Mouse (Mus musculus): ENCODE data around the gene Acot1. TPM values are rescaled to one million over a fixed set of nuclear protein-coding genes. Genes with fewer than 3 reads are reported as not detected.

Gene Acot1
- polyA plus RNA-seq (2015; fragmentation: Illumina TruSeq; extraction: RNeasy Lipid Tissue Mini Kit (QIAGEN cat#74804); ENCODE audit: insufficient read depth, low replicate concordance) = 8.4 TPM

DNA sequence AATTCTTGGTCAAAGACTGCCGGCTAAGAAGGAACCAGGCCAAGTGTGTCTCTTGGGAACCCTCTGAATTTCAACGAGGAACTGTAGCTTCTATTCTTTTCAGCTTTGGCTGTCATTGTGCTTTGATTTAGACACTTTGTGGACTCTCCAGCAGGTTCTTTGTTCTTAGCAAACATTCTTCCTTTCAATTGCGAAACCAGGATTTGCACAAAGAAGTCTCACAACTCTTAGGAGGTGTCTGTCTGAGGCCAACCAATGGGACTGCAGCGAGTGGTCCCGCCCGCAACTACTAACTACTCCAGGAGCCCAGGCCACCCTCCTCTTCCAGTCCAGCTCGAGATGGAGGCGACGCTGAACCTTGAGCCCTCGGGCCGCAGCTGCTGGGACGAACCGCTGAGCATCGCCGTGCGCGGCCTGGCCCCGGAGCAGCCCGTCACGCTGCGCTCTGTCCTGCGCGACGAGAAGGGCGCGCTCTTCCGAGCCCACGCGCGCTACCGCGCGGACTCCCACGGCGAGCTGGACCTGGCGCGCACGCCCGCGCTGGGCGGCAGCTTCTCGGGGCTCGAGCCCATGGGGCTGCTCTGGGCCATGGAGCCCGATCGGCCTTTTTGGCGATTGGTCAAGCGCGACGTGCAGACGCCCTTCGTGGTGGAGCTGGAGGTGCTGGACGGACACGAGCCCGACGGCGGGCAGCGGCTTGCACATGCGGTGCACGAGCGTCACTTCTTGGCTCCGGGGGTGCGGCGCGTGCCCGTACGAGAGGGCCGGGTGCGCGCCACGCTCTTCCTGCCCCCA lies at the start of gene Acot1:
TSS of gene Acot1 (plus strand) at position 320 of the 795 bp plus-strand sequence.

DNA sequence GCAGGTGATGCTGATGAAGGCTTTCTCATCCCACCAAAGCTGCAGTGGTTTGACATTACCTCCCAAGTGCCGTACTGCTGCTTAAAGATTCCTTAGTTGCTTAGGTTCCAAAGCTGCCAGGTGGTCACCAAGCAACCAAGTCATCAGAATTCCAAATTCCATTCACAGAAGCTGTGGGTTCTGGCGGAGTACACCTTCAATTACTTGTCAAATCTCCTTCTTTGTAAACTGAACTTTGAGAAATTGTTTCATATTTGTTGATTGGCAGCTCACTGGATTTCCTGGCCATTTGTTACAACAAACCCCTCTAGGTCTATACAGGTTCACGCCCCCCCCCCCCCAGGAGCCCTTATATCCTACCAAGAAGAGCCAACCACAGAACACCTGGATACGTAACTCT lies 24.5 kb upstream of the Acot1 start, which contains the start of gene Heatr4:
TSS of gene Heatr4 (minus strand) at position 101 of the 400 bp plus-strand sequence.

DNA sequence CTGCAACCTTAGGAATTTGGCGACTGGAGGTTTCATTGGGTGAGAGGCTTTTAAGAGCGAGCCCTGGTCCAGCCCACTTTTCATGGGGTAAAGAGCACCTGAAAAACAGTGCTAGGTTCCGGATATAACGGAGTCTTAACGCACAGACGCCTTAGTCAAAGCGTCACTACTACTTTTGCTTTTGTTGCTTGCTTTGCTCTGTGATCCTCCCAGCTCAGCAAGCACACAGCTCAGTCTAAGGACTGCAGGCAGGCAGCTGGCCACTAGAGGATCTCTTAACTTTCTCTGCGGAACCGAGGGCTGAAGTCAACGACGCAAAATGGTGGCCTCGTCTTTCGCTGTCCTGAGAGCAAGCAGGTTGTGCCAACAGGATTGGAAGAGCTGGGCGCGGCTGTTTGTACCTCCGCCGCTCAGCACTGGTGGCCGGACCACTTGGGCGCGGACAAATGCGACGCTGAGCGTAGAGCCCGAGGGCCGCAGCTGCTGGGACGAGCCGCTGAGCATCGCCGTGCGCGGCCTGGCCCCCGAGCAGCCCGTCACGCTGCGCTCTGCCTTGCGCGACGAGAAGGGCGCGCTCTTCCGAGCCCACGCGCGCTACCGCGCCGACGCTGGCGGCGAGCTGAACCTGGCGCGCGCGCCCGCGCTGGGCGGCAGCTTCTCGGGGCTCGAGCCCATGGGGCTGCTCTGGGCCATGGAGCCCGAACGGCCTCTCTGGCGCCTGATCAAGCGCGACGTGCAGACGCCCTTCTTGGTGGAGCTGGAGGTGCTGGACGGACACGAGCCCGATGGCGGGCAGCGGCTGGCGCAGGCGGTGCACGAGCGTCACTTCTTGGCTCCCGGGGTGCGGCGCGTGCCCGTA lies 21.5 kb upstream of the Acot1 start, which contains the start of gene Acot2:
TSS of gene Acot2 (plus strand) at position 279 of the 859 bp plus-strand sequence.

DNA sequence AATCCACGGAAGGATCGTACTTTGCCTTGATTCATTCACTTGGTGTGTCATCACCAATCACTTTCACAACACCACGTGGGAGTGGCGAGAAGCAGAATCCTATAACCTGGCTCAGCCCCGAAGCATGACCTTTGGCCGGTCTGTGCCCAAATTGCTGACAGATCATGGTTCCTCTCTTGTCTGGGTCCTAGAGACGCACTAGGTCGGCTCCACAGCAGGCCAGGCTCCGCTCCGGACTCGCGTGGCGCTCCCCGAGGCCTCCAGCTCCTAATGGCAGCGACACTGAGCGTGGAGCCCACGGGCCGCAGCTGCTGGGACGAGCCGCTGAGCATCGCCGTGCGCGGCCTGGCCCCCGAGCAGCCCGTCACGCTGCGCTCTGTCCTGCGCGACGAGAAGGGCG lies 29.0 kb downstream of the Acot1 start, which contains the start of gene Acot4:
TSS of gene Acot4 (plus strand) at position 139 of the 400 bp plus-strand sequence.

DNA sequence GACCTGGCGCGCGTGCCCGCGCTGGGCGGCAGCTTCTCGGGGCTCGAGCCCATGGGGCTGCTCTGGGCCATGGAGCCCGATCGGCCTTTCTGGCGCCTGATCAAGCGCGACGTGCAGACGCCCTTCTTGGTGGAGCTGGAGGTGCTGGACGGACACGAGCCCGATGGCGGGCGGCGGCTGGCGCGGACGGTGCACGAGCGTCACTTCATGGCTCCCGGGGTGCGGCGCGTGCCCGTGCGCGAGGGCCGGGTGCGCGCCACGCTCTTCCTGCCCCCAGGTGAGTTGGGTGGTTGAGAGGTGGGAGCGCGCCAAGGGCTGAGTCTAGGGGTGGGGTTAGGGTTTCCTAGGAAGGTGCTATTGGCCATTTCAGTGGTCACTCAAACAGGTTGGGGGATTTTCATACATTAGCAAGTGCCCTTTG lies 29.4 kb downstream of the Acot1 start, which contains the start of gene Gm49366:
TSS of gene Gm49366 (plus strand) at position 245 of the 421 bp plus-strand sequence.

DNA sequence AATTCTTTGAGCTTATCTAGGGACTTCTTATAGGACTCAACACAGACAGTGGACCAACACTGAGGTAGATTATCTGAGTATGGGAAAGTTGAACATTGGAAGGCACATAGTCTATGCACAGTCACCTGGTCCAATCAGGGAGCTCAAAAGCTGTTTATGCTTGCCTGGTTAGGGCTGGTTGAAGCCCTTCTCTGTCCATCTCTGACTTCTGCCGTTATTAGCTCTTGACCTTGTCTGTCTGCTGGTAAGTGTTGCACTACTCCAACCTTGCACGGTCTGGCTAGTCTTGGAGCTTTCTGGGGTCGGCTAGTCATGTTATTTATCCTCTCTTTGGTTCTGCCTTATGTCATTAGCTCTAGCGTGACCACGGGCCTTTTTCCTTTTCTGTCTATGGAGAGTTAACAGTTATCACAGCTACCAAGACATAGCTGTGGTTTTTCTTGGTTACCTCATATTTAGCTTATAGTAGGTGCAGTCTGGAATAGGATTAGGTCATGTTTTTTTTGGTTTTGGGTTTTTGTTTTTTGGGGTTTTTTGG lies 42.7 kb downstream of the Acot1 start, which contains the start of gene Acot3:
TSS of gene Acot3 (plus strand) at position 208 of the 538 bp plus-strand sequence.

Other genes with a start within 250 kb of the Acot1 start
- 0.11 TPM for gene Papln, start 245.9 kb upstream of the Acot1 start, polyA plus RNA-seq (2015; fragmentation: Illumina TruSeq; extraction: RNeasy Lipid Tissue Mini Kit (QIAGEN cat#74804); ENCODE audit: insufficient read depth, low replicate concordance)
- 30.5 TPM for gene Numb, start 87.6 kb upstream of the Acot1 start, polyA plus RNA-seq (2015; fragmentation: Illumina TruSeq; extraction: RNeasy Lipid Tissue Mini Kit (QIAGEN cat#74804); ENCODE audit: insufficient read depth, low replicate concordance)
- 8.1 TPM for gene Riox1, start 58.9 kb upstream of the Acot1 start, polyA plus RNA-seq (2015; fragmentation: Illumina TruSeq; extraction: RNeasy Lipid Tissue Mini Kit (QIAGEN cat#74804); ENCODE audit: insufficient read depth, low replicate concordance)
- not detected for gene Heatr4, start 24.6 kb upstream of the Acot1 start, polyA plus RNA-seq (2015; fragmentation: Illumina TruSeq; extraction: RNeasy Lipid Tissue Mini Kit (QIAGEN cat#74804); ENCODE audit: insufficient read depth, low replicate concordance)
- 3.1 TPM for gene Acot2, start 21.6 kb upstream of the Acot1 start, polyA plus RNA-seq (2015; fragmentation: Illumina TruSeq; extraction: RNeasy Lipid Tissue Mini Kit (QIAGEN cat#74804); ENCODE audit: insufficient read depth, low replicate concordance)
- gene Acot4, start 28.9 kb downstream of the Acot1 start, polyA plus RNA-seq (2015; fragmentation: Illumina TruSeq; extraction: RNeasy Lipid Tissue Mini Kit (QIAGEN cat#74804); ENCODE audit: insufficient read depth, low replicate concordance) = 0.36 TPM
- gene Gm49366, start 29.4 kb downstream of the Acot1 start, polyA plus RNA-seq (2015; fragmentation: Illumina TruSeq; extraction: RNeasy Lipid Tissue Mini Kit (QIAGEN cat#74804); ENCODE audit: insufficient read depth, low replicate concordance) = not detected
- not detected for gene Acot3, start 42.7 kb downstream of the Acot1 start, polyA plus RNA-seq (2015; fragmentation: Illumina TruSeq; extraction: RNeasy Lipid Tissue Mini Kit (QIAGEN cat#74804); ENCODE audit: insufficient read depth, low replicate concordance)
- gene Acot5, start 59.8 kb downstream of the Acot1 start, polyA plus RNA-seq (2015; fragmentation: Illumina TruSeq; extraction: RNeasy Lipid Tissue Mini Kit (QIAGEN cat#74804); ENCODE audit: insufficient read depth, low replicate concordance) = not detected
- 1.7 TPM for gene Acot6, start 91.2 kb downstream of the Acot1 start, polyA plus RNA-seq (2015; fragmentation: Illumina TruSeq; extraction: RNeasy Lipid Tissue Mini Kit (QIAGEN cat#74804); ENCODE audit: insufficient read depth, low replicate concordance)
- 3.0 TPM for gene Dnal1, start 104.9 kb downstream of the Acot1 start, polyA plus RNA-seq (2015; fragmentation: Illumina TruSeq; extraction: RNeasy Lipid Tissue Mini Kit (QIAGEN cat#74804); ENCODE audit: insufficient read depth, low replicate concordance)
- gene Pnma1, start 139.0 kb downstream of the Acot1 start, polyA plus RNA-seq (2015; fragmentation: Illumina TruSeq; extraction: RNeasy Lipid Tissue Mini Kit (QIAGEN cat#74804); ENCODE audit: insufficient read depth, low replicate concordance) = 0.25 TPM
- 32.6 TPM for gene Elmsan1, start 209.4 kb downstream of the Acot1 start, polyA plus RNA-seq (2015; fragmentation: Illumina TruSeq; extraction: RNeasy Lipid Tissue Mini Kit (QIAGEN cat#74804); ENCODE audit: insufficient read depth, low replicate concordance)

Data from spleen, adult 10 weeks (tissue).